Mouse (Mus musculus): ENCODE data around the gene Vsig10. TPM values are rescaled to one million over a fixed set of nuclear protein-coding genes. Genes with fewer than 3 reads are reported as not detected.

The Vsig10 gene
- 25.1 TPM for polyA plus RNA-seq (2014; fragmentation: Illumina TruSeq; extraction: RNeasy Lipid Tissue Mini Kit (QIAGEN cat#74804); ENCODE audit: low replicate concordance)

DNA sequence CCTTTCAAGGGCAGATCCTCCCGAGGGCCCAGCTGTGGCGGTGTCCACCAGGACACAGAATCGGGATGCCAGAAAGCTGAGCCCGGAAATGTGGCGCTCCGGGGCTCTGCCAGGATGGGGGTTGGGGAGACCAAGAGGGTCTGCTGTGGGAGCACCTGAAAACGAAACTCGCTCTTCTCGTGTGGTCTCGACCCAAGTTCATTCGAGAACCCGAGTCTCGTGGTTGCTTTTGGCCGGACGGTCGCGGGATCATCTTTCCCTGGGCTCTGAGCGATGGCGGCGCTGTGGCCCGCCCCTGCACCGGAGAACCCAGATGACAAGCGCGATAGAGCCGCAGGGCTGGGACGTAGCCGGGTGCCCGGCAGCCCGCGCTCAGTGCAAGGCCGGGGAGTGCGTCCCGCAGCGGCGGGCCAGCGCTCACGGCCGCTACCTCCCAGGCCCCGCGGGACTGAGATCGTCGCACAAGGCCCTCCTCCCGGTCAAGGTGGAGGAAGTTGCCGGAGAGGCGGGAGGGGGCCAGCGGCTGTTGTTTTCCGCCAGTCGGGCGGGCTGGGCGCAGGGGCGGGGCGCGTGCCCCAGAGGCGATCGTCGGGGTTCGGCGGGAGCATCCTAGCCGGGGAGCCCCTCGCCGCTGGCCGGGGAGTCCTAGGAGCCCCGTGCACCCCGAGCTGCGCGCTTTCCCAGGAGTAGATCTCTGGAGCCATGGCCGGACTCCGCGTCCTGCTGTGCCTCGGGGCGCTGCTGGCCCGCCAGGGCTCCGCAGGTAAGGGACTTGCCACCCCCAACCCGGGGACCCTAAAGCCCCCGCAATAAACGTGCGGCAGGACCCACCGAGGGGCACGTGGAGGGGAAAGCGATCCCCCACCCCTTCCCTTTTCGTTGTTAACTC is at the start of gene Vsig10:
Gene Vsig10 (plus strand): TSS at position 343 of the 889 bp plus-strand sequence.

DNA sequence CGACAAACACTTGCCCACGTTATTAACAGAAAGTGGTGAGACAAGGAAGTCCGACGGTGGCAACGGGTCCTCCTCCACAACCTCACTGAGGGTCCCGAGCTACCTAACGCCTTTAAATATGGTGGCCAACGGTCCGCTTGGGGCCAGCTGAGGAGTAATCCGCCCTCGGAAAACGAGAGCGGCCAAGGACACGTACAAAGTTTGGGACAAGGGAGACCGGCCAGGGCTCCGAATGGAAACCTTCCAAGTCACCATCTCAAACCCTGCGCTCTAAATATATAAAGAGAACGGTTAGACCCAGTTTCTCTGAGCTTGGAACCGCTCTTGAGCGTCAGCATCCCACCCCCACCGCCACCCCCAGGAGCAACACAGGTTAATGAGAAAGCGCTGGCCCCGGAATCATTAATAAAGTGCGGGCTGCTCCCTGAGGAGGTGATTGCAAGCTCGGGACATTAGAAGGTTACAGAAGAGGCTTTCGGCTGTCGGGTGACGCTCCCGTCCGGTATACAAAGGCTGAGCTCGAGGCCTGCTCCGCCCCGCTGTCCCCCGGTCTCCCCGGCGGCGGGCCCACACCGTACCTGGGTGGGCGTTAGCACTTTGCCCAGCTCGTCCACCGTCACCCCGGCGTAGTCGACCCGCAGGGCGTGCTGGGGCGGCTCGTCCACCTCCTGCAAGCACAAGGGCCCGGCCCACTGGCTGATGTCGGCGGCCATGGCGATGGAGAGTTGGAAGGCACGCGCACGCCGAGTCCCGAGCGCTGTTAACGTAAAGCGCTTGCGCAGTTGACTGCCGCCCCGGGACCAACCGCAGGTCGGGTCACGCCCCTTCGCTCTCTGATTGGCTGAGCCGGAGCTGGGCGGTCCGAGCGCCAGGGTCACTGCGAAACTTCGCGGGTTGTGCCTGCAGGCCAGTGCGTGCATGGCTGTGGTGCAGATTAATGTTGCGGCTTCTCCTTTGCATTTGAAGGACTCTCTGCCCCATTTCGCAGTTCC is 31.8 kb upstream of the Vsig10 start, which contains the start of gene Pebp1:
Gene Pebp1 (minus strand): TSS at position 795 of the 992 bp plus-strand sequence.

DNA sequence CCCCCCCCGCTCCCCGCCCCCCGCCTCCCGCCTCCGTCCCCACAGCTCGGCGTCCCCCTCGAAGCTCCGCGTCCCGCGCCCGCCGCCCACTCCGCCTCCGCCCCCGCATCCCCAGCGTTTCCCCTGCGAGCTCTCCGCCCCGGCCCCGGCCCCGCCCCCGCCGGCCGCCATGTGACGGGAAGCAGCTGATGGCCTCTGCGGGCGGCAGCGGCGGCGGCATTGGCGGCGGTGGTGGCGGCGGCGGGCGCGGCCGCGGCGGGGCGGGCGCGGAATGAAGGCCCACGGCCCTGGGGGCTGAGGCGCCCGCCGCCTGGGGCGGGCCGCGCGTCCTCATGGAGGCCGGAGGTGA is 38.2 kb downstream of the Vsig10 start, which contains the start of gene Wsb2:
Gene Wsb2 (plus strand): TSS at position 176 of the 349 bp plus-strand sequence.

DNA sequence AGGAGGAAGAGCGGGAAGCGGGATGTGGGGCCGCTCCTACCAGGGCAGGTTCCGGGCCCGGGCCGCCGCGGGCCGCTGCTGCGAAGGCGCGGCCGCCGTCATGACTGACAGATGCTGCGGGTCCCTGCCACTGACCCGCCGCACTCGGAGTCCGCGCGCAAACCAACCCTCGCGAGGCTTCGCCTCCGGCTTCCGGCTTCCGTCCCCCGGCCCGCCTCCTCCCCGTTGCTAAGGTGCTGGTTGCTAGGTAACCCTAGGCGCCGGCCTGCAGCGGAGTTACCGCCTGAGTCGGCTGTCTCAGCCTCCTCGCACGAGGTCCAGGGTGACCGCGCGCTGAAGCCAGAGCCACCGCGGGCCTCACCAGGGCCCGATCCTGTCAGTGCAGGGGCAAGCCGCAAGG is 70.0 kb downstream of the Vsig10 start, which contains the start of gene Rfc5:
Gene Rfc5 (minus strand): TSS at position 171 of the 400 bp plus-strand sequence.

Other genes starting within 250 kb of the Vsig10 start
- gene Suds3, start 203.0 kb upstream of the Vsig10 start, polyA plus RNA-seq (2014; fragmentation: Illumina TruSeq; extraction: RNeasy Lipid Tissue Mini Kit (QIAGEN cat#74804); ENCODE audit: low replicate concordance): 17.9 TPM
- gene Taok3, start 199.0 kb upstream of the Vsig10 start, polyA plus RNA-seq (2014; fragmentation: Illumina TruSeq; extraction: RNeasy Lipid Tissue Mini Kit (QIAGEN cat#74804); ENCODE audit: low replicate concordance): 33.5 TPM
- gene Pebp1, start 31.5 kb upstream of the Vsig10 start, polyA plus RNA-seq (2014; fragmentation: Illumina TruSeq; extraction: RNeasy Lipid Tissue Mini Kit (QIAGEN cat#74804); ENCODE audit: low replicate concordance): 10.3 TPM
- 14.7 TPM for gene Wsb2, start 38.2 kb downstream of the Vsig10 start, polyA plus RNA-seq (2014; fragmentation: Illumina TruSeq; extraction: RNeasy Lipid Tissue Mini Kit (QIAGEN cat#74804); ENCODE audit: low replicate concordance)
- 4.3 TPM for gene Rfc5, start 70.0 kb downstream of the Vsig10 start, polyA plus RNA-seq (2014; fragmentation: Illumina TruSeq; extraction: RNeasy Lipid Tissue Mini Kit (QIAGEN cat#74804); ENCODE audit: low replicate concordance)
- 0.04 TPM for gene Ksr2, start 94.9 kb downstream of the Vsig10 start, polyA plus RNA-seq (2014; fragmentation: Illumina TruSeq; extraction: RNeasy Lipid Tissue Mini Kit (QIAGEN cat#74804); ENCODE audit: low replicate concordance)

All from small intestine, adult 10 weeks (tissue).